31 mouse cellular contexts compared by ENCODE assay signal in genomic region chr7:80210982-80211381, GRCm38 (mm10). TPM values are rescaled to one million over a fixed set of nuclear protein-coding genes. Genes with fewer than 3 reads are reported as not detected.
A peak's percentile ranks its signal among the peaks of the same experiment; 100 is the strongest.
DNase-seq lines count a peak whose midpoint lies in the region; ATAC-seq and TF ChIP-seq lines count a peak whose summit lies in the region.
"Had no signal": no experiment of that assay in that cellular context is flagged by ENCODE, and none has a peak within 500 bp of the region (broad histone marks: within the 10 kb centered on the region; RNA-seq: fewer than 3 reads in every experiment).

No protein-coding gene starts in this region.

- ATAC-seq in megakaryocyte, adult 5-6 weeks (ENCODE audit: poor library complexity, severe bottlenecking), result no peak
- ATAC-seq in liver, embryonic 13.5 days (ENCODE audit: low read depth), result no peak
- ATAC-seq in inflammation-experienced regulatory T-cells, adult 6 months, result no peak
- no peak for ATAC-seq in kidney, embryonic 15.5 days (replicated peaks; ENCODE audit: low FRiP score)
- ATAC-seq: intestine, embryonic 15.5 days; Patski had no signal

- TF ChIP-seq RAD21 in CH12.LX (IDR thresholded peaks at IDR 0.05; ENCODE audit: low read depth, low read length) (peak; percentile 6), MEL (IDR thresholded peaks at IDR 0.05; ENCODE audit: low read depth, low read length) (no peak)

- TF ChIP-seq CTCF in CH12.LX (conservative IDR thresholded peaks at IDR 0.05 in 1 of 2, IDR thresholded peaks at IDR 0.05 in 1 of 2; ENCODE audit: low read depth in 2 of 2, low read length in 2 of 2), result no peak
- TF ChIP-seq CTCF in MEL (IDR thresholded peaks at IDR 0.05 in 2 of 3, conservative IDR thresholded peaks at IDR 0.05 in 1 of 3; ENCODE audit: control insufficient read depth in 1 of 3, insufficient read depth in 1 of 3, low read depth in 2 of 3, low read length in 3 of 3, poor library complexity in 1 of 3, severe bottlenecking in 1 of 3), result no peak

- DNase-seq in CH12.LX (ENCODE audit: extremely low read depth) (no peak), MEL (ENCODE audit: low read depth, low spot score) (no peak)
- no peak for DNase-seq in liver, embryonic 13.5 days
- DNase-seq in adrenal gland, postnatal 10 days, result no peak
- DNase-seq: adrenal gland, postnatal 14 days; cerebellum, adult 11-12 months; cerebellum, adult 9-11 months; embryo, embryonic 11 days; gastrocnemius, postnatal 10 days; heart, postnatal 10 days; kidney, adult 2 months; kidney, postnatal 4 days; left cerebral cortex, postnatal 4 days; lung, embryonic 14.5 days; right cerebral cortex, adult 18-20 months; thymus, adult 18-20 months; thymus, postnatal 25 days had no signal

- WGBS in liver, embryonic 13.5 days (ENCODE audit: insufficient replicate concordance), result 83% methylated on average over 4 of the region's 4 CpGs
- WGBS in kidney, embryonic 15.5 days, result 78% methylated on average over 4 of the region's 4 CpGs

- H3K27me3 ChIP-seq in megakaryocyte, embryonic 14.5 days (replicated peaks), result no peaks in the 10 kb centered on the region
- no peaks in the 10 kb centered on the region for H3K27me3 ChIP-seq in CH12.LX (replicated peaks)
- H3K27me3 ChIP-seq in MEL (ENCODE audit: control insufficient read depth in 1 of 2, insufficient read depth in 2 of 2, low read length in 2 of 2), result no peaks in the 10 kb centered on the region
- no peaks in the 10 kb centered on the region for H3K27me3 ChIP-seq in liver, embryonic 13.5 days
- H3K27me3 ChIP-seq in kidney, embryonic 15.5 days, result no peaks in the 10 kb centered on the region
- H3K27me3 ChIP-seq: embryonic facial prominence, embryonic 12.5 days; heart, embryonic 13.5 days; hindbrain, embryonic 15.5 days; intestine, embryonic 15.5 days; neural tube, embryonic 12.5 days; Patski; stomach, embryonic 15.5 days had no signal

- H3K36me3 ChIP-seq in megakaryocyte, embryonic 14.5 days (replicated peaks; ENCODE audit: low read length), result peaks cover 81% of the 10 kb centered on the region
- H3K36me3 ChIP-seq in CH12.LX (replicated peaks in 1 of 2; ENCODE audit: control insufficient read depth in 1 of 2, insufficient read depth in 1 of 2, low read length in 1 of 2), result peaks cover 16% of the 10 kb centered on the region in 2 experiments
- peaks cover 1 to 40% of the 10 kb centered on the region in 2 experiments; a peak in 3 of 4 replicates for H3K36me3 ChIP-seq in MEL (ENCODE audit: control insufficient read depth in 1 of 2, insufficient read depth in 2 of 2, low read length in 2 of 2)
- peaks cover 53% of the 10 kb centered on the region for H3K36me3 ChIP-seq in liver, embryonic 13.5 days
- peaks cover 22% of the 10 kb centered on the region for H3K36me3 ChIP-seq in kidney, embryonic 15.5 days

- peak overlapping the region; percentile 80 for H3K4me3 ChIP-seq in megakaryocyte, embryonic 14.5 days (replicated peaks)
- H3K4me3 ChIP-seq in CH12.LX (replicated peaks in 1 of 3; ENCODE audit: low read depth in 2 of 3, low read length in 2 of 3, poor library complexity in 1 of 3) (no peak overlapping the region), MEL (ENCODE audit: control insufficient read depth in 1 of 2, insufficient read depth in 1 of 2, low read depth in 2 of 2, low read length in 2 of 2) (no peak overlapping the region)
- peak overlapping the region; percentile 10; the same call in 1 of the 2 replicates for H3K4me3 ChIP-seq in liver, embryonic 13.5 days (replicated peaks)
- no peak overlapping the region for H3K4me3 ChIP-seq in kidney, embryonic 15.5 days (replicated peaks)
- H3K4me3 ChIP-seq: embryonic facial prominence, embryonic 12.5 days; heart, embryonic 13.5 days; hindbrain, embryonic 10.5 days; hindbrain, embryonic 15.5 days; intestine, embryonic 15.5 days; myocyte; neural tube, embryonic 12.5 days; stomach, embryonic 15.5 days had no signal

- in situ Hi-C loops in CH12.LX (cut with MboI; ENCODE audit: low pct_ligation_motif_present, low pct_unique_long_range_greater_than_20kb, low sequenced_read_pairs), result loop anchor here (5.0 kb wide), 1 partner anchor 69 kb away; no protein-coding TSS in a partner anchor

- dilution Hi-C loops in CH12.LX (cut with MboI; ENCODE audit: extremely low pct_ligation_motif_present, extremely low pct_unique_long_range_greater_than_20kb, low sequenced_read_pairs), result no loop called here

- H3K4me2 ChIP-seq in CH12.LX (ENCODE audit: insufficient read depth, low read depth, poor library complexity, severe bottlenecking), result peak overlapping the region; percentile 55; the same call in 1 of the 2 replicates
- peak overlapping the region; percentile 88 for H3K4me2 ChIP-seq in liver, embryonic 13.5 days
- H3K4me2 ChIP-seq in kidney, embryonic 15.5 days, result no peak overlapping the region
- H3K4me2 ChIP-seq: embryonic facial prominence, embryonic 12.5 days; heart, embryonic 13.5 days; hindbrain, embryonic 15.5 days; intestine, embryonic 15.5 days; lung, embryonic 14.5 days; neural tube, embryonic 12.5 days; stomach, embryonic 15.5 days had no signal

- H3K79me2 ChIP-seq in CH12.LX (replicated peaks; ENCODE audit: control insufficient read depth, extremely low read depth, insufficient read depth, poor library complexity, severe bottlenecking) (peaks cover 32% of the 10 kb centered on the region), MEL (ENCODE audit: control insufficient read depth, insufficient read depth, low read length, poor library complexity) (peaks cover 38% of the 10 kb centered on the region)

- no peak for TF ChIP-seq EP300 in CH12.LX (IDR thresholded peaks at IDR 0.05; ENCODE audit: low read length)
- no peak for TF ChIP-seq EP300 in MEL (IDR thresholded peaks at IDR 0.05; ENCODE audit: low read depth in 1 of 2, low read length in 2 of 2)

- H3K9ac ChIP-seq in CH12.LX (ENCODE audit: insufficient read depth, low read depth), result peak overlapping the region; percentile 3; the same call in 1 of the 2 replicates
- H3K9ac ChIP-seq in MEL (ENCODE audit: control insufficient read depth, low read depth, low read length, poor library complexity, severe bottlenecking), result no peak overlapping the region
- H3K9ac ChIP-seq in liver, embryonic 13.5 days, result peak overlapping the region; percentile 83
- no peak overlapping the region for H3K9ac ChIP-seq in kidney, embryonic 15.5 days
- H3K9ac ChIP-seq: embryonic facial prominence, embryonic 12.5 days; heart, embryonic 13.5 days; hindbrain, embryonic 15.5 days; intestine, embryonic 15.5 days; lung, embryonic 14.5 days; neural tube, embryonic 12.5 days; stomach, embryonic 15.5 days had no signal

- H3K27ac ChIP-seq in CH12.LX (ENCODE audit: insufficient read depth, low read depth) (peak overlapping the region; percentile 97), MEL (ENCODE audit: control insufficient read depth, low read depth, low read length) (no peak overlapping the region)
- peak overlapping the region; percentile 100 for H3K27ac ChIP-seq in liver, embryonic 13.5 days
- H3K27ac ChIP-seq in kidney, embryonic 15.5 days, result no peak overlapping the region
- H3K27ac ChIP-seq: embryonic facial prominence, embryonic 12.5 days; heart, embryonic 13.5 days; hindbrain, embryonic 10.5 days; hindbrain, embryonic 15.5 days; intestine, embryonic 15.5 days; kidney, postnatal 0 days; neural tube, embryonic 12.5 days had no signal

- TF ChIP-seq POLR2A in CH12.LX (IDR thresholded peaks at IDR 0.05; ENCODE audit: low read depth, low read length), result no peak
- no peak for TF ChIP-seq POLR2A in MEL (IDR thresholded peaks at IDR 0.05; ENCODE audit: control insufficient read depth in 1 of 2, insufficient read depth in 1 of 2, low read depth in 1 of 2, low read length in 2 of 2, poor library complexity in 1 of 2)

- peaks cover 98% of the 10 kb centered on the region for H3K4me1 ChIP-seq in megakaryocyte, embryonic 14.5 days
- H3K4me1 ChIP-seq in CH12.LX (ENCODE audit: control insufficient read depth in 1 of 2, insufficient read depth in 2 of 2), result peaks cover 59 to 95% of the 10 kb centered on the region in 2 experiments
- H3K4me1 ChIP-seq in MEL (ENCODE audit: control insufficient read depth in 1 of 2, insufficient read depth in 2 of 2, low read length in 2 of 2), result peaks cover 20 to 47% of the 10 kb centered on the region in 2 experiments
- peaks cover 98% of the 10 kb centered on the region for H3K4me1 ChIP-seq in liver, embryonic 13.5 days (replicated peaks)
- H3K4me1 ChIP-seq in kidney, embryonic 15.5 days, result peaks cover 42% of the 10 kb centered on the region

- H3K9me3 ChIP-seq in megakaryocyte, embryonic 14.5 days, result no peaks in the 10 kb centered on the region
- no peaks in the 10 kb centered on the region for H3K9me3 ChIP-seq in CH12.LX (replicated peaks; ENCODE audit: low read length)
- no peaks in the 10 kb centered on the region for H3K9me3 ChIP-seq in MEL (replicated peaks; ENCODE audit: insufficient read depth, low read length)
- no peaks in the 10 kb centered on the region for H3K9me3 ChIP-seq in liver, embryonic 13.5 days (replicated peaks)
- no peaks in the 10 kb centered on the region for H3K9me3 ChIP-seq in kidney, embryonic 15.5 days (replicated peaks)
- H3K9me3 ChIP-seq: embryonic facial prominence, embryonic 12.5 days; heart, embryonic 13.5 days; hindbrain, embryonic 10.5 days; hindbrain, embryonic 15.5 days; intestine, embryonic 15.5 days; neural tube, embryonic 12.5 days; stomach, embryonic 15.5 days had no signal

RNA-seq across cellular contexts. Expression of gene Cib1, which starts 21.6 kb away (rescaled TPM):
- 42.4 and 54.0 TPM in 2 replicates for polyA plus RNA-seq in megakaryocyte, embryonic 14.5 days (2012; ENCODE audit: insufficient read depth, low replicate concordance)
- 107 and 134 TPM in 2 replicates for total RNA-seq in megakaryocyte, adult 5-6 weeks (2015)
- total RNA-seq in megakaryocyte, adult 5-6 weeks (2017), result 86.5 and 98.1 TPM in 2 replicates
- total RNA-seq in CH12.LX (2012; rRNA removed) (69.6 and 73.1 TPM in 2 replicates), CH12.LX (2014; rRNA removed) (29.1 and 29.5 TPM in 2 replicates), MEL (2012; rRNA removed) (69.3 and 84.5 TPM in 2 replicates)
- polyA plus RNA-seq in CH12.LX (2012; ENCODE audit: insufficient read length, low read depth) (48.1 and 51.8 TPM in 2 replicates), MEL (2012; ENCODE audit: insufficient read depth in 1 of 2, insufficient read length in 2 of 2, low read depth in 1 of 2, low replicate concordance in 2 of 2, missing spikeins in 1 of 2) (100 to 1,000 TPM in 1 of 2 experiments, not detected in 1; 145 TPM)
- polyA plus RNA-seq in liver, embryonic 13.5 days (2015; fragmentation: Nextera tagmentation; extraction: Ambion mirVana), result 91.0 and 102 TPM in 2 replicates
- polyA plus RNA-seq in inflammation-experienced regulatory T-cells, adult 6 months (2017; shearing (Covaris generic)), result 100 to 1,000 TPM in 1 of 3 experiments, 10 to 100 TPM in 2; 97.8 to 140 (median 99.4) TPM
- 10 to 100 TPM; 50.6 to 54.9 TPM for total RNA-seq in adrenal gland, postnatal 10 days (2021)
- 108 and 122 TPM in 2 replicates for polyA plus RNA-seq in kidney, embryonic 15.5 days (2015; fragmentation: Nextera tagmentation; extraction: Ambion mirVana)

RNA-seq across cellular contexts. Expression of gene Gdpgp1, which starts 21.7 kb away (rescaled TPM):
- polyA plus RNA-seq in megakaryocyte, embryonic 14.5 days (2012; ENCODE audit: insufficient read depth, low replicate concordance), result 1.6 and 7.0 TPM in 2 replicates
- total RNA-seq in megakaryocyte, adult 5-6 weeks (2015), result 5.2 and 5.4 TPM in 2 replicates
- total RNA-seq in megakaryocyte, adult 5-6 weeks (2017), result 1.9 and 2.7 TPM in 2 replicates
- total RNA-seq in CH12.LX (2012; rRNA removed) (3.6 and 4.2 TPM in 2 replicates), CH12.LX (2014; rRNA removed) (1.9 and 2.0 TPM in 2 replicates), MEL (2012; rRNA removed) (3.4 and 4.0 TPM in 2 replicates)
- polyA plus RNA-seq in CH12.LX (2012; ENCODE audit: insufficient read length, low read depth) (2.9 and 3.0 TPM in 2 replicates), MEL (2012; ENCODE audit: insufficient read depth in 1 of 2, insufficient read length in 2 of 2, low read depth in 1 of 2, low replicate concordance in 2 of 2, missing spikeins in 1 of 2) (1 to 10 TPM in 1 of 2 experiments, not detected in 1; 4.6 TPM)
- 2.4 and 3.0 TPM in 2 replicates for polyA plus RNA-seq in liver, embryonic 13.5 days (2015; fragmentation: Nextera tagmentation; extraction: Ambion mirVana)
- polyA plus RNA-seq in inflammation-experienced regulatory T-cells, adult 6 months (2017; shearing (Covaris generic)), result 10 to 100 TPM in 1 of 3 experiments, 1 to 10 TPM in 2; 5.7 to 10.3 (median 6.7) TPM
- 1 to 10 TPM; 3.0 to 3.9 TPM for total RNA-seq in adrenal gland, postnatal 10 days (2021)
- polyA plus RNA-seq in kidney, embryonic 15.5 days (2015; fragmentation: Nextera tagmentation; extraction: Ambion mirVana), result 3.5 and 3.9 TPM in 2 replicates

RNA-seq across cellular contexts. Expression of gene Sema4b, which starts 24.3 kb away (rescaled TPM):
- polyA plus RNA-seq in megakaryocyte, embryonic 14.5 days (2012; ENCODE audit: insufficient read depth, low replicate concordance), result 30.8 and 31.0 TPM in 2 replicates
- total RNA-seq in megakaryocyte, adult 5-6 weeks (2015), result 10.1 and 13.7 TPM in 2 replicates
- total RNA-seq in megakaryocyte, adult 5-6 weeks (2017), result 10.5 and 11.1 TPM in 2 replicates
- 8.6 and 9.4 TPM in 2 replicates for total RNA-seq in CH12.LX (2012; rRNA removed)
- 1.3 and 1.5 TPM in 2 replicates for total RNA-seq in CH12.LX (2014; rRNA removed)
- polyA plus RNA-seq in CH12.LX (2012; ENCODE audit: insufficient read length, low read depth), result 5.2 and 6.7 TPM in 2 replicates
- total RNA-seq in MEL (2012; rRNA removed), result 8.4 and 10.9 TPM in 2 replicates
- 10 to 100 TPM in 1 of 2 experiments, not detected in 1; 17.3 TPM for polyA plus RNA-seq in MEL (2012; ENCODE audit: insufficient read depth in 1 of 2, insufficient read length in 2 of 2, low read depth in 1 of 2, low replicate concordance in 2 of 2, missing spikeins in 1 of 2)
- polyA plus RNA-seq in liver, embryonic 13.5 days (2015; fragmentation: Nextera tagmentation; extraction: Ambion mirVana), result 13.1 and 14.1 TPM in 2 replicates
- polyA plus RNA-seq in inflammation-experienced regulatory T-cells, adult 6 months (2017; shearing (Covaris generic)), result 10 to 100 TPM; 17.4 to 22.3 (median 18.0) TPM
- 10 to 100 TPM; 39.0 to 44.3 TPM for total RNA-seq in adrenal gland, postnatal 10 days (2021)
- polyA plus RNA-seq in kidney, embryonic 15.5 days (2015; fragmentation: Nextera tagmentation; extraction: Ambion mirVana), result 17.1 and 21.9 TPM in 2 replicates

RNA-seq across cellular contexts. Expression of gene Ttll13, which starts 35.2 kb away (rescaled TPM):
- polyA plus RNA-seq in megakaryocyte, embryonic 14.5 days (2012; ENCODE audit: insufficient read depth, low replicate concordance), result 0.11 TPM in 1 of 2 replicates, not detected in the other
- 0.07 TPM in 1 of 2 replicates, not detected in the other for total RNA-seq in megakaryocyte, adult 5-6 weeks (2015)
- 0.12 TPM in 1 of 2 replicates, not detected in the other for total RNA-seq in megakaryocyte, adult 5-6 weeks (2017)
- total RNA-seq in CH12.LX (2012; rRNA removed) (0.59 TPM in 2 replicates), CH12.LX (2014; rRNA removed) (not detected in 2 replicates), MEL (2012; rRNA removed) (0.39 and 0.46 TPM in 2 replicates)
- polyA plus RNA-seq in CH12.LX (2012; ENCODE audit: insufficient read length, low read depth) (0.55 TPM in 1 of 2 replicates, not detected in the other), MEL (2012; ENCODE audit: insufficient read depth in 1 of 2, insufficient read length in 2 of 2, low read depth in 1 of 2, low replicate concordance in 2 of 2, missing spikeins in 1 of 2) (under 1 TPM in 1 of 2 experiments, not detected in 1; 0.40 TPM)
- polyA plus RNA-seq in liver, embryonic 13.5 days (2015; fragmentation: Nextera tagmentation; extraction: Ambion mirVana), result 0.23 and 0.72 TPM in 2 replicates
- not detected for polyA plus RNA-seq in inflammation-experienced regulatory T-cells, adult 6 months (2017; shearing (Covaris generic))
- 1 to 10 TPM; 1.1 to 1.8 TPM for total RNA-seq in adrenal gland, postnatal 10 days (2021)
- 1.2 and 2.1 TPM in 2 replicates for polyA plus RNA-seq in kidney, embryonic 15.5 days (2015; fragmentation: Nextera tagmentation; extraction: Ambion mirVana)

RNA-seq across cellular contexts. Expression of gene Ngrn, which starts 50.0 kb away (rescaled TPM):
- polyA plus RNA-seq in megakaryocyte, embryonic 14.5 days (2012; ENCODE audit: insufficient read depth, low replicate concordance), result 3.8 and 39.8 TPM in 2 replicates
- total RNA-seq in megakaryocyte, adult 5-6 weeks (2015), result 24.8 and 28.1 TPM in 2 replicates
- total RNA-seq in megakaryocyte, adult 5-6 weeks (2017), result 21.4 and 21.8 TPM in 2 replicates
- total RNA-seq in CH12.LX (2012; rRNA removed) (32.1 and 33.3 TPM in 2 replicates), CH12.LX (2014; rRNA removed) (43.2 and 45.6 TPM in 2 replicates), MEL (2012; rRNA removed) (42.8 and 48.0 TPM in 2 replicates)
- polyA plus RNA-seq in CH12.LX (2012; ENCODE audit: insufficient read length, low read depth) (28.3 and 30.9 TPM in 2 replicates), MEL (2012; ENCODE audit: insufficient read depth in 1 of 2, insufficient read length in 2 of 2, low read depth in 1 of 2, low replicate concordance in 2 of 2, missing spikeins in 1 of 2) (10 to 100 TPM in 1 of 2 experiments, not detected in 1; 37.2 TPM)
- polyA plus RNA-seq in liver, embryonic 13.5 days (2015; fragmentation: Nextera tagmentation; extraction: Ambion mirVana), result 33.5 and 37.2 TPM in 2 replicates
- polyA plus RNA-seq in inflammation-experienced regulatory T-cells, adult 6 months (2017; shearing (Covaris generic)), result 10 to 100 TPM; 25.0 to 31.5 (median 26.9) TPM
- total RNA-seq in adrenal gland, postnatal 10 days (2021), result 10 to 100 TPM; 38.7 to 47.4 TPM
- polyA plus RNA-seq in kidney, embryonic 15.5 days (2015; fragmentation: Nextera tagmentation; extraction: Ambion mirVana), result 47.5 and 48.3 TPM in 2 replicates

Comparison
In these comparisons a context has a peak if more than half of its experiments do, and no peak if none do; other contexts are left out.
1. H3K4me3 ChIP-seq: peak in megakaryocyte, embryonic 14.5 days (single experiment) and liver, embryonic 13.5 days (single experiment); none in CH12.LX (0 of 3), MEL (0 of 2) and kidney, embryonic 15.5 days (single experiment).
2. H3K27ac ChIP-seq: peak in CH12.LX (single experiment) and liver, embryonic 13.5 days (single experiment); none in MEL (single experiment) and kidney, embryonic 15.5 days (single experiment).
3. H3K9ac ChIP-seq: peak in CH12.LX (single experiment) and liver, embryonic 13.5 days (single experiment); none in MEL (single experiment) and kidney, embryonic 15.5 days (single experiment).